Mouse (Mus musculus): ENCODE results near the gene Zmynd11. TPM values are rescaled to one million over a fixed set of nuclear protein-coding genes. Genes with fewer than 3 reads are reported as not detected.

Gene Zmynd11
- polyA plus RNA-seq, 1 experiment from 2014 or later = 86.4 TPM

GRCm38 (mm10) chr13:9684153-9684923, 80.8 kb downstream of the Zmynd11 start:
- ATAC-seq (replicated peaks; ENCODE audit: low FRiP score) = no peak
- no peaks in the 10 kb centered on the region for H3K27me3 ChIP-seq
- no peak overlapping the region for H3K4me2 ChIP-seq
- H3K27ac ChIP-seq = no peak overlapping the region
- WGBS = 93% methylated on average over 11 of the region's 11 CpGs
- no peaks in the 10 kb centered on the region for H3K9me3 ChIP-seq (replicated peaks)
- H3K36me3 ChIP-seq = peaks cover 76% of the 10 kb centered on the region
- no peak overlapping the region for H3K9ac ChIP-seq
- no peaks in the 10 kb centered on the region for H3K4me1 ChIP-seq
- H3K4me3 ChIP-seq (replicated peaks) = no peak overlapping the region

- H3K4me2 ChIP-seq = no peak overlapping the region
- H3K4me3 ChIP-seq (replicated peaks) = no peak overlapping the region
- no peak overlapping the region for H3K27ac ChIP-seq
- H3K36me3 ChIP-seq = peaks cover 65% of the 10 kb centered on the region
- H3K27me3 ChIP-seq = no peaks in the 10 kb centered on the region
- no peaks in the 10 kb centered on the region for H3K4me1 ChIP-seq
- 92% methylated on average over 4 of the region's 4 CpGs for WGBS
- H3K9ac ChIP-seq = no peak overlapping the region
- ATAC-seq (replicated peaks; ENCODE audit: low FRiP score) = no peak
- H3K9me3 ChIP-seq (replicated peaks) = no peaks in the 10 kb centered on the region
These were observed 81.8 kb downstream of the Zmynd11 start for GRCm38 (mm10) chr13:9683280-9683679.

GRCm38 (mm10) chr13:9681492-9681891, 83.6 kb downstream of the Zmynd11 start:
- Histone ChIP-seq H3K27me3 (no peaks in the 10 kb centered on the region), H3K4me1 (no peaks in the 10 kb centered on the region), H3K36me3 (peaks cover 47% of the 10 kb centered on the region), H3K4me2 (no peak overlapping the region), H3K9ac (no peak overlapping the region), H3K4me3 (replicated peaks) (no peak overlapping the region), H3K27ac (no peak overlapping the region), H3K9me3 (replicated peaks) (no peaks in the 10 kb centered on the region)
- WGBS = 98% methylated on average over 3 of the region's 3 CpGs
- no peak for ATAC-seq (replicated peaks; ENCODE audit: low FRiP score)

DNA sequence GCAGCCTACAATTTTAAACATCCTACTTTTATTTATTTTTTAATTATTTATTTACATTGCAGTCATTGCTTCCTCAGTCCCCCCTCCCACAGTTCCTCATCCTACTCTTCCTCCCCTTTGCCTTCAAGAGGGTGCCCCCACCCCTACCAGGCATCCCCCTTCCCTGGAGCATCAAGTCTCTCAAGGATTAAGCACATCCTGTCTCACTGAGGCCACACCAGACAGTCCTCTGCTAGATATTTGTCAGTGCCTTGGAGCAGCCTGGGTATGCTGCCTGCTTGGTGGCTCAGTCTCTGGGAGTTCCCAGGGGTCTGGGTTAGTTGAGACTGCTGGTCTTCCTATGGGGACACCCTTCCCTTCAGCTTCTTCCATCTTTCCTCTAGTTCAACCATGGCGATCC, 91.0 kb downstream of the Zmynd11 start:
- Histone ChIP-seq H3K27ac (no peak overlapping the region), H3K36me3 (no peaks in the 10 kb centered on the region), H3K4me2 (no peak overlapping the region), H3K4me1 (no peaks in the 10 kb centered on the region), H3K9ac (no peak overlapping the region), H3K9me3 (replicated peaks) (0 out of 2 replicates have a peak, but pooled peaks cover 5% of the 10 kb centered on the region), H3K4me3 (replicated peaks) (no peak overlapping the region), H3K27me3 (no peaks in the 10 kb centered on the region)
- ATAC-seq (replicated peaks; ENCODE audit: low FRiP score) = no peak
- 96% methylated on average over 1 of the region's 1 CpGs for WGBS

GRCm38 (mm10) chr13:9669246-9669645, 95.9 kb downstream of the Zmynd11 start:
- Histone ChIP-seq H3K36me3 (0 out of 2 replicates have a peak, but pooled peaks cover 5% of the 10 kb centered on the region), H3K27me3 (no peaks in the 10 kb centered on the region), H3K4me3 (replicated peaks) (no peak overlapping the region), H3K9me3 (replicated peaks) (no peaks in the 10 kb centered on the region), H3K9ac (no peak overlapping the region), H3K4me2 (no peak overlapping the region), H3K27ac (no peak overlapping the region), H3K4me1 (no peaks in the 10 kb centered on the region)
- 94% methylated on average over 5 of the region's 5 CpGs for WGBS
- ATAC-seq (replicated peaks; ENCODE audit: low FRiP score) = no peak

DNA sequence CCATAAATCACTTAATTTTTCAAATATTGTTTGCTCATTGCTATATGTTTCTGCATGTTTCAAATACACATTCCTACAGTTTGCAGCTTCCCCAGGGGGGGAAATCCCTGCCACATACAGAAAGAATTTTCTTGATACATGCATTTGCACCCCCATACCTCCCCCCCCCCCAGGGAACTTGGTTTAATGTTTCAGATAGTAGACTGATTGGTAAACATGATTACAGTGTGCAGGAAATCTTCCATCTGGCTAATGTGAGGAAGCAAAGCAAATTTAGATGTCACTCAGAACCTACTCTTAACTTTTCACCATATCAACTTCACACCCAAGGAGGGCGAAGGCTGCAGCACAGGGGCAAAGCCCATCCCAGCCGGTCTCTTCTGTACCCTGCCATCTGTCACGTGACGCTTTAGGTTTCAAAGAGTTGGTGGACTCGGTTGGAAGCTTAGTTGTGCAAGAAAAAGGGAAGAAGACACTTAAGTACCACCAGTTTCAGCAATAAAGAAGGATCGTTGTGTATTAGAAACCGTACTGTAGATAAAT, 97.1 kb downstream of the Zmynd11 start:
- Histone ChIP-seq H3K9me3 (replicated peaks) (no peaks in the 10 kb centered on the region), H3K4me3 (replicated peaks) (no peak overlapping the region), H3K4me1 (no peaks in the 10 kb centered on the region), H3K27me3 (no peaks in the 10 kb centered on the region), H3K4me2 (no peak overlapping the region), H3K36me3 (0 out of 2 replicates have a peak, but pooled peaks cover 11% of the 10 kb centered on the region), H3K27ac (no peak overlapping the region), H3K9ac (no peak overlapping the region)
- 78% methylated on average over 7 of the region's 7 CpGs for WGBS
- ATAC-seq (replicated peaks; ENCODE audit: low FRiP score) = no peak

- Histone ChIP-seq H3K27me3 (no peaks in the 10 kb centered on the region), H3K27ac (no peak overlapping the region), H3K9me3 (replicated peaks) (no peaks in the 10 kb centered on the region), H3K36me3 (peaks cover 31% of the 10 kb centered on the region; the same call in 1 of the 2 replicates), H3K4me1 (no peaks in the 10 kb centered on the region), H3K4me3 (replicated peaks) (no peak overlapping the region), H3K9ac (no peak overlapping the region), H3K4me2 (no peak overlapping the region)
- WGBS = 94% methylated on average over 1 of the region's 1 CpGs
- no peak for ATAC-seq (replicated peaks; ENCODE audit: low FRiP score)
These were observed 101.5 kb downstream of the Zmynd11 start for GRCm38 (mm10) chr13:9663593-9663992.

DNA sequence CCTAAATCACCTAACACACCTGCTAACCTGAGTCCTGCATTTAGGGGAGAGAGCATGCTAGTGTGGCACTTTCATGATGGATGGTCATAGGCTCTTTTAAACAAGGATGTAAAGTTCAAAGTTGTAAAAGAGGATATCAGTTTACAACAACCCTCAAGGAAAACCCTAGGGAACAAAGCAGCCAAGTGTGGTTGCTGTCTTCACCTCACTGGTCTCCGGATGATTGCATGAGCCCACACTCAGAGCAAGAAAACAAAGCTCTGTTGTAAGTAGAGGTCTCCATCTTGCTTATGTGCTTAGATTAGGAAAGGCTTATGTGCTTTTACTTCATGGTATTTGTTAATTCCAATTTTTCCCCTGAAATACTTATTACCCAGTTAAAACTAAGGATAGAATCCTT, 104.4 kb downstream of the Zmynd11 start:
- no peaks in the 10 kb centered on the region for H3K4me1 ChIP-seq
- WGBS = 23% methylated on average over 1 of the region's 1 CpGs
- no peak overlapping the region for H3K4me2 ChIP-seq
- H3K4me3 ChIP-seq (replicated peaks) = no peak overlapping the region
- H3K27ac ChIP-seq = no peak overlapping the region
- ATAC-seq (replicated peaks; ENCODE audit: low FRiP score) = no peak
- no peak overlapping the region for H3K9ac ChIP-seq
- H3K27me3 ChIP-seq = no peaks in the 10 kb centered on the region
- H3K36me3 ChIP-seq = peaks cover 41% of the 10 kb centered on the region
- H3K9me3 ChIP-seq (replicated peaks) = no peaks in the 10 kb centered on the region

GRCm38 (mm10) chr13:9656613-9657012, 108.5 kb downstream of the Zmynd11 start:
- Histone ChIP-seq H3K27ac (no peak overlapping the region), H3K4me1 (no peaks in the 10 kb centered on the region), H3K9ac (no peak overlapping the region), H3K27me3 (no peaks in the 10 kb centered on the region), H3K4me2 (no peak overlapping the region), H3K36me3 (peaks cover 23% of the 10 kb centered on the region), H3K4me3 (replicated peaks) (no peak overlapping the region), H3K9me3 (replicated peaks) (no peaks in the 10 kb centered on the region)
- no peak for ATAC-seq (replicated peaks; ENCODE audit: low FRiP score)
- WGBS = 91% methylated on average over 6 of the region's 6 CpGs

DNA sequence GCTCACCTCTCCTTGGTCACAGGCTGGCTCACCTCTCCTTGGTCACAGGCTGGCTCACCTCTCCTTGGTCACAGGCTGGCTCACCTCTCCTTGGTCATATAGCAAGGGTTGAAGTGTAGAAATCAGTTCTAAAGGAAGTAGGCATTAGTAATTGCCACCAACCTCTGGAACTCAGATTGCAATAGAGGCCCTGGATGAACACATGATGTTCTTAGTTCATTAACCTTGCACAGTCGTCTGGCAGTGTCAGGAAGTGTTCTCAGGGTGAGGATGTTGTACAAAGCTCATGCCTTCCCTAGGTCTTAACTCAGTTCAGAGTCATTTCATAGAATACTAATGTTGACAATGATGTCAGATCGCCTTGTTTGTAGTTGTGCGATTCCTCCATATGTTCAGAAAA, 112.1 kb downstream of the Zmynd11 start:
- no peak for ATAC-seq (replicated peaks; ENCODE audit: low FRiP score)
- no peaks in the 10 kb centered on the region for H3K27me3 ChIP-seq
- H3K9me3 ChIP-seq (replicated peaks) = no peaks in the 10 kb centered on the region
- no peaks in the 10 kb centered on the region for H3K4me1 ChIP-seq
- WGBS = 75% methylated on average over 3 of the region's 3 CpGs
- H3K4me2 ChIP-seq = no peak overlapping the region
- H3K4me3 ChIP-seq (replicated peaks) = no peak overlapping the region
- H3K36me3 ChIP-seq = peaks cover 11% of the 10 kb centered on the region
- H3K9ac ChIP-seq = no peak overlapping the region
- H3K27ac ChIP-seq = no peak overlapping the region

DNA sequence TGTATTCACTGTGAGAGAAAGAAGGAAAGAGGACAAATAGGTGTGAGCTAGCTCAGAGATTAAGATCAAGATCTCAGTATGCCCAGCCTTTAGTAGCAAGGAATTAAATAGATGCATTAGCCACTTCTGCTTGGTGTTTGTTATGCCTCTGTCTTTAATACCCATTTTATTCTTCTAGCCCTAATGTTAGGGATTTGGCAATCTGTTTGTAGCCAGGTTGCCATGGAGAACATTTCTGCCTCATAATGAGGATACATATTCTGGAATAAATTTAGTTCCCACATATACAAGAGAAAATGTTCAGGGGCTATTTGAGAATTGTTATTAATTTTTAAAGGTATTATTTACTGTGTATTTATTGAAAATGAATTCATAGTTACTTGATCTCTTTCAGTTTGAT, 114.5 kb downstream of the Zmynd11 start:
- H3K27me3 ChIP-seq = no peaks in the 10 kb centered on the region
- no peak overlapping the region for H3K4me3 ChIP-seq (replicated peaks)
- no peak for ATAC-seq (replicated peaks; ENCODE audit: low FRiP score)
- H3K36me3 ChIP-seq = no peaks in the 10 kb centered on the region
- no peak overlapping the region for H3K4me2 ChIP-seq
- H3K9ac ChIP-seq = no peak overlapping the region
- no peaks in the 10 kb centered on the region for H3K9me3 ChIP-seq (replicated peaks)
- no peak overlapping the region for H3K27ac ChIP-seq
- no peaks in the 10 kb centered on the region for H3K4me1 ChIP-seq

DNA sequence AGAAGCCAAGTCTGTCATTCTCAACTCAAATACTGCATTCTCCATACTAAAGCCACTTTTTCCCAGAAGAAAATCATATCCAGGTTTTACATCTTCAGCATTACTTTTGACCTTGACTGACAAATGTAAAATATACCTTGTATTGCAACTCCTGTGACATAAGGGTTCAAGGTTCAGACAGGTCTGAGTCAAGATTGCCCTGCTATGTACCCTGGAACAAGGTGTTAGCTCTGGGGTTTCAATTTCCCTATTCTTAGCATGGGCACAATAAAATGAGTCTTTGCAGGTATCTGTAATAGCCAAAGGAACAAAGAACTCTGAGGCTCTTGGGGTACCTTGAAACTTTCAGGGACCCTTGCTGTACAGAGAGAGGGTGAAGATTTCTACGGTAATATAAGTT, 115.2 kb downstream of the Zmynd11 start:
- no peak overlapping the region for H3K4me2 ChIP-seq
- H3K27ac ChIP-seq = no peak overlapping the region
- no peaks in the 10 kb centered on the region for H3K27me3 ChIP-seq
- H3K9me3 ChIP-seq (replicated peaks) = no peaks in the 10 kb centered on the region
- H3K36me3 ChIP-seq = no peaks in the 10 kb centered on the region
- no peak for ATAC-seq (replicated peaks; ENCODE audit: low FRiP score)
- H3K9ac ChIP-seq = no peak overlapping the region
- WGBS = 83% methylated on average over 1 of the region's 1 CpGs
- H3K4me1 ChIP-seq = no peaks in the 10 kb centered on the region
- no peak overlapping the region for H3K4me3 ChIP-seq (replicated peaks)

DNA sequence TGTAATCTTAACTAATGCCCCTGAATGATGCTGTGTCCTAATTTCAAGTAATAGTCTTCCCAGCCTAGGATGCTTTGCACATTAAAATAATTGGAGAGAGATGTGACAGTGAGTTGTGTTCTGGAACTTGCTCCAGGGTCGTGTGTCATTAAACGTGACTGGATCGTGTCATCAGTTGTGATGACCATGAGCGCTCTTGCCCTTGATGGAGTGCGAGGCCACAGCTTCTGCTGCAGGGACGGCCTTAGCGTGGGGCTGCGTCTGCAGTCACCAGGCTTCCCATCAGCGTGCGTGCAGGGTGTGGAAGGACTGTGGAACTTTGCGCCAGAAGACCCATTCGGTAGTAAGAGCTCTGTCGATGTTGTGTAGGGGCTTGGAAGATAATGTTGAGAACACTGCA, 116.4 kb downstream of the Zmynd11 start:
- Histone ChIP-seq H3K27ac (no peak overlapping the region), H3K27me3 (no peaks in the 10 kb centered on the region), H3K36me3 (no peaks in the 10 kb centered on the region), H3K4me3 (replicated peaks) (no peak overlapping the region), H3K4me2 (no peak overlapping the region), H3K9ac (no peak overlapping the region), H3K4me1 (no peaks in the 10 kb centered on the region), H3K9me3 (replicated peaks) (no peaks in the 10 kb centered on the region)
- ATAC-seq (replicated peaks; ENCODE audit: low FRiP score) = no peak
- WGBS = 83% methylated on average over 13 of the region's 13 CpGs

Data from kidney, embryonic 15.5 days (tissue).